Mouse (Mus musculus) thymus, adult 2 months (tissue): ENCODE measurements around the gene Srpx.

Source experiments
- CTCF ChIP-seq: fragments of 200-500 bp; IDR thresholded peaks from 2 replicates; pipeline ENCODE4 v1.5.1; 2012; ENCODE audit warnings: mild to moderate bottlenecking, control low read depth, low read length, moderate library complexity, borderline replicate concordance; ENCODE audit not compliant: control insufficient read depth, poor library complexity, insufficient read depth; ENCODE audit errors: extremely low read depth
- POLR2A ChIP-seq: fragments of 200-500 bp; IDR thresholded peaks from 2 replicates; pipeline ENCODE4 v1.6.1; 2012; ENCODE audit warnings: mild to moderate bottlenecking, low read length, control low read depth, moderate library complexity; ENCODE audit not compliant: control insufficient read depth, poor library complexity, insufficient read depth; ENCODE audit errors: extremely low read depth

DNA sequence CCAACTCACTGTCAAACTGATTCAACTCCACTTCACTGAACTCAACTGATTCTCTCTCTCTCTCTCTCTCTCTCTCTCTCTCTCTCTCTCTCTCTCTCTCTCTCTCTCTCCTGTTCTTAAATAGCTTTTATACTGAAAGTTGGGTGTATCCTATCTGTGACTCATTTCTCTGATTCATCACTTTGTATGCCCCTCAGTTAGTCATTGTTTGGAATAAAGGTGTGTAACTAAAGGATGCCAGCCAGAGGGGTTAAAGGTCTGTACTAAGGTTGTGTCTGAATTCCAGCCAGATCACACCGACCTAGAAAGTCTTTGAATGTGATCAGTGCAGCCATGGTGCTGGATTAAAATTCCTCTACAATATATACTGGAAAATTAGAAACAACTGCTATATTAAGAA, 116.8 kb downstream of the Srpx start:
- TF ChIP-seq POLR2A: no peak
- TF ChIP-seq CTCF: no peak
